Mouse (Mus musculus): Measurements from ENCODE around the gene Rec114. TPM values are rescaled to one million over a fixed set of nuclear protein-coding genes. Genes with fewer than 3 reads are reported as not detected.

The Rec114 gene
- polyA plus RNA-seq, 1 experiment from 2014 or later: 1.6 TPM

- no peak overlapping the region for H3K9ac ChIP-seq
- no peak overlapping the region for H3K4me2 ChIP-seq
- WGBS: 65% methylated on average over 4 of the region's 4 CpGs
- H3K9me3 ChIP-seq (replicated peaks): no peaks in the 10 kb centered on the region
- H3K36me3 ChIP-seq (ENCODE audit: poor library complexity, severe bottlenecking): no peaks in the 10 kb centered on the region
- H3K27ac ChIP-seq: no peak overlapping the region
- ATAC-seq: no peak
- H3K27me3 ChIP-seq: no peaks in the 10 kb centered on the region
- no peak overlapping the region for H3K4me3 ChIP-seq
- H3K4me1 ChIP-seq: peaks cover 23% of the 10 kb centered on the region
These were observed 4.4 kb upstream of the Rec114 start for GRCm38 (mm10) chr9:58748142-58748541.

- Histone ChIP-seq H3K36me3 (ENCODE audit: poor library complexity, severe bottlenecking) (no peaks in the 10 kb centered on the region), H3K9me3 (replicated peaks) (no peaks in the 10 kb centered on the region), H3K4me3 (no peak overlapping the region), H3K4me2 (peak overlapping the region; percentile 39), H3K27me3 (no peaks in the 10 kb centered on the region), H3K9ac (no peak overlapping the region), H3K27ac (peak overlapping the region; percentile 54; the same call in 1 of the 2 replicates), H3K4me1 (peaks cover 17% of the 10 kb centered on the region)
- 12% methylated on average over 6 of the region's 6 CpGs for WGBS
- peak; percentile 63; the same call in 1 of the 2 replicates for ATAC-seq
These were observed 3.6 kb upstream of the Rec114 start for GRCm38 (mm10) chr9:58747328-58747755.

GRCm38 (mm10) chr9:58742692-58743091, 1.1 kb downstream of the Rec114 start:
- H3K27ac ChIP-seq: no peak overlapping the region
- no peaks in the 10 kb centered on the region for H3K9me3 ChIP-seq (replicated peaks)
- no peak overlapping the region for H3K9ac ChIP-seq
- no peak overlapping the region for H3K4me2 ChIP-seq
- no peak for ATAC-seq
- WGBS: 95% methylated on average over 2 of the region's 2 CpGs
- no peaks in the 10 kb centered on the region for H3K27me3 ChIP-seq
- H3K4me3 ChIP-seq: no peak overlapping the region
- H3K4me1 ChIP-seq: peaks cover 7% of the 10 kb centered on the region
- H3K36me3 ChIP-seq (ENCODE audit: poor library complexity, severe bottlenecking): no peaks in the 10 kb centered on the region

GRCm38 (mm10) chr9:58741369-58741768, 2.4 kb downstream of the Rec114 start:
- Histone ChIP-seq H3K27ac (no peak overlapping the region), H3K27me3 (no peaks in the 10 kb centered on the region), H3K4me3 (no peak overlapping the region), H3K36me3 (ENCODE audit: poor library complexity, severe bottlenecking) (no peaks in the 10 kb centered on the region), H3K4me2 (no peak overlapping the region), H3K4me1 (no peaks in the 10 kb centered on the region; the same call in 1 of the 2 replicates), H3K9ac (no peak overlapping the region), H3K9me3 (replicated peaks) (no peaks in the 10 kb centered on the region)
- ATAC-seq: no peak
- WGBS: 87% methylated on average over 20 of the region's 20 CpGs

- Histone ChIP-seq H3K9me3 (replicated peaks) (no peaks in the 10 kb centered on the region), H3K4me1 (no peaks in the 10 kb centered on the region), H3K4me3 (no peak overlapping the region), H3K36me3 (ENCODE audit: poor library complexity, severe bottlenecking) (no peaks in the 10 kb centered on the region), H3K4me2 (no peak overlapping the region), H3K27ac (no peak overlapping the region), H3K9ac (no peak overlapping the region), H3K27me3 (no peaks in the 10 kb centered on the region)
- no peak for ATAC-seq
- WGBS: 87% methylated on average over 9 of the region's 9 CpGs
These were observed 4.0 kb downstream of the Rec114 start for GRCm38 (mm10) chr9:58739791-58740190.

- H3K27ac ChIP-seq: no peak overlapping the region
- peaks cover 3% of the 10 kb centered on the region; the same call in 1 of the 2 replicates for H3K4me1 ChIP-seq
- 86% methylated on average over 11 of the region's 11 CpGs for WGBS
- H3K9ac ChIP-seq: no peak overlapping the region
- H3K27me3 ChIP-seq: no peaks in the 10 kb centered on the region
- H3K4me2 ChIP-seq: no peak overlapping the region
- ATAC-seq: no peak
- H3K36me3 ChIP-seq (ENCODE audit: poor library complexity, severe bottlenecking): no peaks in the 10 kb centered on the region
- no peaks in the 10 kb centered on the region for H3K9me3 ChIP-seq (replicated peaks)
- H3K4me3 ChIP-seq: no peak overlapping the region
These were observed 20.6 kb downstream of the Rec114 start for GRCm38 (mm10) chr9:58723165-58723564.

GRCm38 (mm10) chr9:58722151-58722550, 21.6 kb downstream of the Rec114 start:
- no peaks in the 10 kb centered on the region for H3K36me3 ChIP-seq (ENCODE audit: poor library complexity, severe bottlenecking)
- no peak overlapping the region for H3K4me2 ChIP-seq
- no peak overlapping the region for H3K9ac ChIP-seq
- H3K4me3 ChIP-seq: no peak overlapping the region
- no peaks in the 10 kb centered on the region for H3K9me3 ChIP-seq (replicated peaks)
- no peak overlapping the region for H3K27ac ChIP-seq
- H3K27me3 ChIP-seq: no peaks in the 10 kb centered on the region
- 89% methylated on average over 5 of the region's 5 CpGs for WGBS
- no peak for ATAC-seq
- H3K4me1 ChIP-seq: peaks cover 3% of the 10 kb centered on the region; the same call in 1 of the 2 replicates

- Histone ChIP-seq H3K4me2 (no peak overlapping the region), H3K36me3 (ENCODE audit: poor library complexity, severe bottlenecking) (no peaks in the 10 kb centered on the region), H3K4me3 (no peak overlapping the region), H3K4me1 (peaks cover 3% of the 10 kb centered on the region; the same call in 1 of the 2 replicates), H3K27me3 (no peaks in the 10 kb centered on the region), H3K9me3 (replicated peaks) (no peaks in the 10 kb centered on the region), H3K27ac (no peak overlapping the region), H3K9ac (no peak overlapping the region)
- ATAC-seq: no peak
- 40% methylated on average over 7 of the region's 7 CpGs for WGBS
These were observed 22.7 kb downstream of the Rec114 start for GRCm38 (mm10) chr9:58721021-58721420.

GRCm38 (mm10) chr9:58720167-58720566, 23.6 kb downstream of the Rec114 start:
- H3K4me1 ChIP-seq: no peaks in the 10 kb centered on the region
- WGBS: 80% methylated on average over 4 of the region's 4 CpGs
- H3K9ac ChIP-seq: no peak overlapping the region
- H3K36me3 ChIP-seq (ENCODE audit: poor library complexity, severe bottlenecking): no peaks in the 10 kb centered on the region
- H3K27me3 ChIP-seq: no peaks in the 10 kb centered on the region
- no peaks in the 10 kb centered on the region for H3K9me3 ChIP-seq (replicated peaks)
- H3K27ac ChIP-seq: no peak overlapping the region
- ATAC-seq: no peak
- H3K4me3 ChIP-seq: no peak overlapping the region
- H3K4me2 ChIP-seq: no peak overlapping the region

- H3K27ac ChIP-seq: no peak overlapping the region
- H3K9ac ChIP-seq: no peak overlapping the region
- no peak overlapping the region for H3K4me2 ChIP-seq
- WGBS: 54% methylated on average over 5 of the region's 5 CpGs
- no peak overlapping the region for H3K4me3 ChIP-seq
- no peaks in the 10 kb centered on the region for H3K4me1 ChIP-seq
- ATAC-seq: no peak
- H3K9me3 ChIP-seq (replicated peaks): no peaks in the 10 kb centered on the region
- no peaks in the 10 kb centered on the region for H3K27me3 ChIP-seq
- no peaks in the 10 kb centered on the region for H3K36me3 ChIP-seq (ENCODE audit: poor library complexity, severe bottlenecking)
These were observed 24.3 kb downstream of the Rec114 start for GRCm38 (mm10) chr9:58719471-58719870.

- Histone ChIP-seq H3K4me3 (no peak overlapping the region), H3K4me1 (no peaks in the 10 kb centered on the region), H3K36me3 (ENCODE audit: poor library complexity, severe bottlenecking) (no peaks in the 10 kb centered on the region), H3K27ac (no peak overlapping the region), H3K9ac (no peak overlapping the region), H3K27me3 (no peaks in the 10 kb centered on the region), H3K4me2 (no peak overlapping the region), H3K9me3 (replicated peaks) (no peaks in the 10 kb centered on the region)
- 59% methylated on average over 2 of the region's 3 CpGs for WGBS
- ATAC-seq: no peak
These were observed 24.8 kb downstream of the Rec114 start for GRCm38 (mm10) chr9:58718964-58719363.

- H3K36me3 ChIP-seq (ENCODE audit: poor library complexity, severe bottlenecking): no peaks in the 10 kb centered on the region
- WGBS: 63% methylated on average over 2 of the region's 2 CpGs
- no peaks in the 10 kb centered on the region for H3K4me1 ChIP-seq
- H3K9me3 ChIP-seq (replicated peaks): no peaks in the 10 kb centered on the region
- no peaks in the 10 kb centered on the region for H3K27me3 ChIP-seq
- no peak overlapping the region for H3K9ac ChIP-seq
- ATAC-seq: no peak
- H3K27ac ChIP-seq: no peak overlapping the region
- no peak overlapping the region for H3K4me2 ChIP-seq
- no peak overlapping the region for H3K4me3 ChIP-seq
These were observed 26.9 kb downstream of the Rec114 start for GRCm38 (mm10) chr9:58716886-58717285.

GRCm38 (mm10) chr9:58710642-58711041, 33.1 kb downstream of the Rec114 start:
- H3K4me3 ChIP-seq: no peak overlapping the region
- H3K9me3 ChIP-seq (replicated peaks): no peaks in the 10 kb centered on the region
- 78% methylated on average over 7 of the region's 7 CpGs for WGBS
- H3K27ac ChIP-seq: no peak overlapping the region
- no peaks in the 10 kb centered on the region for H3K27me3 ChIP-seq
- no peak for ATAC-seq
- no peak overlapping the region for H3K9ac ChIP-seq
- no peaks in the 10 kb centered on the region for H3K4me1 ChIP-seq
- no peak overlapping the region for H3K4me2 ChIP-seq
- no peaks in the 10 kb centered on the region for H3K36me3 ChIP-seq (ENCODE audit: poor library complexity, severe bottlenecking)

All from forebrain, embryonic 13.5 days (tissue).